Mouse (Mus musculus): Measurements from ENCODE around the gene Gm28035.
A peak's percentile ranks its signal among the peaks of the same experiment; 100 is the strongest.

Gm28035 gene

DNA sequence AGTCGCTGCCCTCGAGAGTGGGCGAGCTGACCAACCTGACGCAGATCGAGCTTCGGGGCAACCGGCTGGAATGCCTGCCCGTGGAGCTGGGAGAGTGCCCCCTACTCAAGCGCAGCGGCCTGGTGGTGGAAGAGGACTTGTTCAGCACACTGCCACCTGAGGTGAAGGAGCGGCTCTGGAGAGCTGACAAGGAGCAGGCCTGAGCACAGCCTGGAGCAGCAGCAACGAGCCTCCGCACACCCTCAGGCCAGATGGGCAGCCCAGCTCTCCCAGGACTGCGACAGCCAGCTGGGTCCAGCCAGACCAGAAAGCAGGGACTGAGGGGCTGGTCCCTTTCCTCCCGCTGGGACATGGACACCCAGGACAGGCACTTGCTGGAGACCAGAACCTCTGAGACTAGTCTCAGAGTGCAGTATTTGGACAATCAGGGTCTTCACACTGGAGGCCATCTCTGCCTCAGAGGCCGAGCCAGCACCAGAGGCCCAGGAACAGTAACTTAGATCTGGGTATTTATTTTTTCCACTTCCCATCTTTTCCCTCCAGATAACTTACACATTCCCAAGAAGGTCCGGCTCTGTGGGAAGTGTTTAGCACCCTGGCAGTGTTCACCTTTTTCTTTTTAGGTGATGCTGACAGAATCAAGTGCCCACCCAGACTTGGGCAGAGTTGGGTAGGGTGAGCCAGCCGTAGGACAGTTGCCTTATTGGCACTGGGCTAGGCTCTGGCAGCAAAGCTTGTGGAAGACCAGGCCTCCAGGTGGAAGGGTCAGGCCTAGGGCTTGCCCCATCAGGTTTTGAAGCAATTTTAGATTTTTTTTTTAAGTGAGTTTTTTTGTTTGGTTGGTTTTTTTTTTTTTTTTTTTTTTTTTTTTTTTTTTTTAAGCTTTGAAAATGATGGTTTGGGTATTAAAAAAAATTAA, 21.8 kb downstream of the Gm28035 start:
- no peak for DNase-seq (ENCODE audit: low spot score in 2 of 2)

DNA sequence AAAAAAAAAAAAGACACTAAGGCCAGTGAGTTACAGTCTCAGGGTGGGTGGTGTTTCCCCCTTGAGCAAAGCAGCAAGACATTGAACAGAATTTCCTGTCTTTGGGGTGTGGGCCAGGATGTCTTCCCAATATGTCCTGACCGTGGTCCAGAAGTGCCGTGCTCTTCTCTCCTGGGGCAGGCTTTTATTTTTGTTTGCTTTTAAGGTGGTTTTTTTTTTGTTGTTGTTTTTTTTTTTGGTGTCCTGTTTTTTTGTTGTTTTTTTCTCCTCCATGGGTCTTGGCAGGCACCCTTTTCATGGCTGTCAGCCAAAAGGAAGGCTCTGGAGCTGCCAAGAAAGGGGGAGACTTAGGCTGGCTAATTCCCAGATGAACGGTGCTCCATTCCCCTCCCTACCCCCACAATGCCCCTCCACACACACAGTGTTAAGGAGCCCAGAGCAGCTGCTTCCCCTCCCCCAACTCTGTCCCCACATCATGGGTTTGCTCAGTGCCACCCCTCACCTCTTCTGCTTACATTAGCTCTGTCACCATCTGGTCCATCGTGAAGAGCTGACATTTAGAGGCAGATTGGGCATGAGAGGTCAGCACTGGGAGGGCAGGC, 22.6 kb downstream of the Gm28035 start:
- peak in 1 of 2 experiments; percentile 35 for DNase-seq (ENCODE audit: low spot score in 2 of 2)

DNA sequence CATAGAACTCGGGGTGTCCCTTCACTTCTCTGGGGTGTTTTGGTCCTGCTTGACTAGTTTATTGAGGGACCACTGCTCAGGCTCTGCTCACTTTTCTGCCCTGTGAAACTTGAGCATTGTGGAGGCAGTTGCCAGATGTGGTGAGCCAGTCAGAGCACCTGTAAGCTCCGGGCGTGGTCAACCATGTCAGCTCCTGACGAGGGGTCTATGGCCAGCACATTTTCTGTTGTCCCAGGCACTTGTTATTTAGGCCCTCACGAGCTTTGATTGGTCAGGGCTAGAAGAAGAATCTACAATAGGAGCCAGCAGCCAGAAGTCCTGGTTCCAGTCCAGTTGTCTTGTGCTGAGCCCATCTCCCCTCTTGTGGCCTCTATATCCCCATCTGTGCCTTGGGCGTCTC, 23.4 kb downstream of the Gm28035 start:
- DNase-seq (ENCODE audit: low spot score in 2 of 2) = no peak

- DNase-seq (ENCODE audit: low spot score in 2 of 2) = no peak
Measured at GRCm38 (mm10) chr2:30264671-30265519, 24.5 kb downstream of the Gm28035 start.

- DNase-seq (ENCODE audit: low spot score in 2 of 2) = peak; percentile 40 to 57
Measured at GRCm38 (mm10) chr2:30265767-30266253, 25.4 kb downstream of the Gm28035 start, which contains the start of gene Phyhd1. Gene Phyhd1, plus strand, starts transcription at chr2:30266203.

DNA sequence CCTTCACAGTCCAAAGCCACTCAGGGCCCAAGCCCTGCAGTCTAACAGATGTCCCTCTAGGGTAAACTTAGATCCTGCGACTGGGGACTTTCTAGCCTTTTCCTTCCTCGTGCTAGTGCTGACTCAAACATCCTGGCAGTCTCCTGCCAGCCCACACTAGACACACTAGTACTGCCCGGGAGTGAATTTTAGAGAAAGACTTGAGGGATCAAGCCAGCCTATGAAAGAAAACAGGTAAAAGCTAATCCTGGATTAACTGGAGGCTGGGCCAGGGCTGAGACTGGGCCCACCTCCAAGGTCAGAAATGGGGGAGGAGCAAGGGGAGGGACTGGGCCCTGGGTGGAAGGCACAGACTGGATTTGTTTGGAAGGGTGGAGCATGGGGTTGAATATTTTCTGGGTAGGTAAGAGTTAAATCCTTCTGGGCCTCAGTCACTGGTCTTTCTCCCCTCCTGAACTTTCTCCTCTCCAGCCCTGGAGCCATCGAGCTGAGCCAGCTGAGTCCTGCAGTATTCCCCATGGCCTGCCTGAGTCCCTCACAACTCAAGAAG, 26.1 kb downstream of the Gm28035 start:
- peak in 1 of 2 experiments; percentile 46 for DNase-seq (ENCODE audit: low spot score in 2 of 2)

DNA sequence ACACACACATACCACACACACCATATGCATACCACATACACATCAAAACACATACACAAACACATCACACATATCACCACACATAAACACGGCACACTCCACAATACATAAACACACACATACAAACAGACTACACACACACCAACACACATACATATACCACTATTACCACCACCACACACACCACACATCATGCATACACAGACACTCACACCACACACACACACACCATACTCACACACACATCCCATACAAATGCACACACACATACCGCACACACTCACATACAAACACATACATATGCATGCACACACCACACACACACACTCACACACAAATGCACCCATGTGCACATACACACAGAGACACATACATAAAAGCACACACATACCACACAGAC, 27.1 kb downstream of the Gm28035 start:
- no peak for DNase-seq (ENCODE audit: low spot score in 2 of 2)

DNA sequence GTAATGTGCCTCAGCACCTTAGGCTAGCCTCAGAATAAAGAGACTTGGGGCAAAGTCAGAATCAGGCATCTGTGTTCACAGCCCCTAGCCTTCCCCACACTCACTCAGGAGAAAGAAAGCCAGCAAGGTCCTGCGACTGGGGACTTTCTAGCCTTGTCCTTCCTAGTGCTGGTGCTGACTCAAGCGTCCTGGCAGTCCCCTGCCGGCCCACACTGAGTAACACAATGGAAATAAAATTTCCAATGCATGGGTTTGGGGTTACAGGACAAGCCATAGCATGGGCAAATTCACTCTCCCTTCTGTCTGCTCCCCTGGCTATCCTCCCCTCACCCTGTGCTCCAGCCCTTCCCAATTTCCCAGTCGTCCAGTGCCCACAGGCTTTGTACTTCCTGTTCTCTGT, 28.0 kb downstream of the Gm28035 start:
- DNase-seq (ENCODE audit: low spot score in 2 of 2) = no peak

GRCm38 (mm10) chr2:30269241-30269990, 29.0 kb downstream of the Gm28035 start:
- no peak for DNase-seq (ENCODE audit: low spot score in 2 of 2)

GRCm38 (mm10) chr2:30270134-30270533, 29.8 kb downstream of the Gm28035 start:
- peak; percentile 64 to 78 for DNase-seq (ENCODE audit: low spot score in 2 of 2)

- no peak for DNase-seq (ENCODE audit: low spot score in 2 of 2)
Measured at GRCm38 (mm10) chr2:30280743-30281142, 40.4 kb downstream of the Gm28035 start, which contains the start of gene Gm28038. Gene Gm28038, plus strand, starts transcription at chr2:30281043.

- DNase-seq (ENCODE audit: low spot score in 2 of 2) = no peak
Measured at GRCm38 (mm10) chr2:30281651-30282050, 41.3 kb downstream of the Gm28035 start.

DNA sequence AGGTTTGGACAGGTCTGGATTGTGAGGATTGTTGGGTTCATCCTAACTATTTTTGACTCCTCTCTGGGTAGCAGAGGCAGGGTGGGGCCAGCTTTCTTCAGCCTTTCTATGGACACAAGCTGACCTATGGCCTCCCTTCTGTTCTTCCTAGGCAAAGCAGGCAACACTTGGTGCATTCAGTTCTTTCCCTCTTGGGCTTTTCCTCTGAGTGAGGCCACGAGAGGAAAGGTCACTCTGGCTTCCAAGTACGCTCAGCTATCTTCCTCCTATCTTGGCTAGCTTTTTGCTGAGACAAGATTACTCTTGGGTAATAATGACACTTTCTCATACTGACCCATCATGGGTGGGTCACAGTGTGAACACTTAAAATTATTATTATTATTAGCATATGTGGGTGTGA, 42.8 kb downstream of the Gm28035 start:
- no peak for DNase-seq (ENCODE audit: low spot score in 2 of 2)

DNA sequence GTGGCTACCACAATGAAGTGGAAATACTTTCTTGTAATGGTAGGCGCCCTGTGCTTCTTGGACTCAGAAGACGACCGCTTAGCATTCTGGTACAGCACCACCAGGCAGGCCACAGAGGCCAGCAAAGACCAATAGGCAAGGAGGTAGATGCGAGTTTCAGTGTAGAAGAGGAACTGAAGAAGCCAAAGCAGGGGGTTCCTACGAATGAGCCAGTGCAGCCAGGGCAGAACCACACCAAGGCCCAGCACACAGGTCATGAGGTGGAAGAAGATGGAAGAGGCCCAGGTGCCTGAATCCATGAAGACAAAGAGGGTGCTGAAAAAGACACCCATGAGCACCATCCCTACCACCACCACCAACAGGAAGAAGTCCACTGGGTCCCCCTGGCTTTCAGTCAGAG, 44.6 kb downstream of the Gm28035 start:
- no peak for DNase-seq (ENCODE audit: low spot score in 2 of 2)

- peak; percentile 24 to 27 for DNase-seq (ENCODE audit: low spot score in 2 of 2)
Measured at GRCm38 (mm10) chr2:30285416-30286181, 45.2 kb downstream of the Gm28035 start.

GRCm38 (mm10) chr2:30286192-30287026, 46.0 kb downstream of the Gm28035 start, which contains the start of the genes Dolk and Nup188:
Gene Dolk, minus strand, starts transcription at chr2:30286334.
Gene Nup188, plus strand, starts transcription at chr2:30286397.
- DNase-seq (ENCODE audit: low spot score in 2 of 2) = peak; percentile 95 to 97

DNA sequence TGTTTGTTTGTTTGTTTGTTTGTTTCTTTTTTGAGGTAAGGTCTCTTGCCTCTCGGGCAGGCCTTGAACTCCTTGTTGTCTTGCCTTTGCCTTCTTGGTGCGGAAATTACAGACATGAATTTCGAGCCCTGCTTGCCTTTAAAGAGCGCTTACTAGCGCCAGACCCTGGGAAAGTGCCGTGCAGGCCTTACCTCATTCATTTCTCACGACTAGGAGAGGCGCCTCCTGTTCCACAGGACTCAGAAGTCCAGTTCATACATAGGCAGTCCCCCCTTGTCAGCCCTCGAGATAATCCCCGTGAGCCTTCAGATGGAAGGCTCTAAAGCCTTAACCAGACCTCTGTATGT, 46.6 kb downstream of the Gm28035 start:
- peak in 1 of 2 experiments; percentile 24 for DNase-seq (ENCODE audit: low spot score in 2 of 2)

- no peak for DNase-seq (ENCODE audit: low spot score in 2 of 2)
Measured at GRCm38 (mm10) chr2:30299525-30299924, 59.2 kb downstream of the Gm28035 start.

DNA sequence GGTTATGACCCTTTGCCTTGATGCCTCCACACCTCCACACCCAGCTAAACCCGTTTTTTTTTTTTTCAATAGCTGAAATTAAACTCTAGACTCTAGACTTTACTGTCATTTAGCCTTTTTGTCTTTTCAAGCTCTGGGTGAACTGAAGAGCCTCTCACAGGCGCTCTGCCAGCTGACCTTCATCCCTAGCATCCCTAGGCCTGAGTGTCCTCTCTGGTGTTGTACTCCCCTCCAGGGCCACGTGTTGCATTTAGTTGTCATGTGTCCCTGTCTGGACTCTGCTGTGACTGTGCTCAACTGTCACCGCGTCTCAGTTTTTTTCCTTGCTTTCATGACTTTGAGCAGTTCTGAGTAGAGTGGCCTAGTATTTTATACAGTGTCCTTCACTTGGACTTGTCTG, 59.6 kb downstream of the Gm28035 start:
- no peak for DNase-seq (ENCODE audit: low spot score in 2 of 2)
